Mouse (Mus musculus): ENCODE results near the gene Pou5f1. TPM values are rescaled to one million over a fixed set of nuclear protein-coding genes. Genes with fewer than 3 reads are reported as not detected.
"Not testable (repeated sequence)": the region's sequence is repeated elsewhere in the genome, so short reads cannot be mapped to it uniquely, and the experiment has no call there.

The Pou5f1 gene
- not detected in 2 replicates for polyA plus RNA-seq (2016; fragmentation: Nextera tagmentation; extraction: Ambion mirVana)

GRCm38 (mm10) chr17:35505776-35506175, at the start of gene Pou5f1:
Gene Pou5f1 (plus strand): TSS chr17:35506018.
- Histone ChIP-seq H3K4me2 (replicated peaks) (no peak within 1 kb of the TSS), H3K4me1 (peaks cover 9% of the 10 kb centered on the region), H3K4me3 (no peak within 1 kb of the TSS), H3K27ac (no peak within 1 kb of the TSS), H3K9ac (no peak within 1 kb of the TSS), H3K9me3 (no peaks in the 10 kb centered on the region), H3K27me3 (replicated peaks) (peaks cover 38% of the 10 kb centered on the region), H3K36me3 (no peaks in the 10 kb centered on the region)
- 36% methylated on average over 13 of the region's 13 CpGs for WGBS
- no peak for ATAC-seq (ENCODE audit: low FRiP score, low read depth)

- not testable (repeated sequence) for H3K9ac ChIP-seq; ATAC-seq (ENCODE audit: low FRiP score, low read depth); H3K9me3 ChIP-seq; H3K36me3 ChIP-seq; H3K27ac ChIP-seq; H3K27me3 ChIP-seq (replicated peaks); H3K4me1 ChIP-seq; H3K4me3 ChIP-seq; H3K4me2 ChIP-seq (replicated peaks)
- no CpG with 5 or more reads among the region's 1 CpGs for WGBS
These were observed 47.6 kb upstream of the Pou5f1 start for GRCm38 (mm10) chr17:35458247-35458646.

- not testable (repeated sequence) for H3K36me3 ChIP-seq; H3K4me3 ChIP-seq; H3K4me1 ChIP-seq; H3K27ac ChIP-seq; H3K9ac ChIP-seq; ATAC-seq (ENCODE audit: low FRiP score, low read depth); H3K27me3 ChIP-seq (replicated peaks); H3K9me3 ChIP-seq; H3K4me2 ChIP-seq (replicated peaks)
- no CpG with 5 or more reads among the region's 9 CpGs for WGBS
These were observed 45.1 kb upstream of the Pou5f1 start for GRCm38 (mm10) chr17:35460513-35461341.

GRCm38 (mm10) chr17:35465651-35466050, 40.2 kb upstream of the Pou5f1 start:
- 11% methylated on average over 8 of the region's 8 CpGs for WGBS
- not testable (repeated sequence) for H3K4me3 ChIP-seq; H3K9ac ChIP-seq; H3K4me2 ChIP-seq (replicated peaks); H3K9me3 ChIP-seq; H3K36me3 ChIP-seq; ATAC-seq (ENCODE audit: low FRiP score, low read depth); H3K27ac ChIP-seq
- H3K27me3 ChIP-seq (replicated peaks) = peaks cover 22% of the 10 kb centered on the region
- H3K4me1 ChIP-seq = peaks cover 11% of the 10 kb centered on the region

GRCm38 (mm10) chr17:35468936-35469335, 36.9 kb upstream of the Pou5f1 start:
- Histone ChIP-seq H3K27me3 (replicated peaks) (peaks cover 25% of the 10 kb centered on the region), H3K4me1 (peaks cover 12% of the 10 kb centered on the region)
- not testable (repeated sequence) for H3K27ac ChIP-seq; H3K9ac ChIP-seq; ATAC-seq (ENCODE audit: low FRiP score, low read depth); H3K36me3 ChIP-seq; H3K9me3 ChIP-seq; H3K4me2 ChIP-seq (replicated peaks); H3K4me3 ChIP-seq
- 74% methylated on average over 3 of the region's 3 CpGs for WGBS

GRCm38 (mm10) chr17:35469842-35470751, 35.7 kb upstream of the Pou5f1 start, which contains the start of gene H2-Q10:
Gene H2-Q10 (plus strand): TSS chr17:35470089.
- Histone ChIP-seq H3K27ac (no peak within 1 kb of the TSS), H3K4me2 (replicated peaks) (peak within 1 kb of the TSS; percentile 83), H3K9me3 (no peaks in the 10 kb centered on the region), H3K27me3 (replicated peaks) (peaks cover 25% of the 10 kb centered on the region), H3K36me3 (no peaks in the 10 kb centered on the region), H3K4me1 (peaks cover 12% of the 10 kb centered on the region), H3K9ac (0 out of 2 replicates have a peak within 1 kb of the TSS, but pooled peaks have one; percentile 42), H3K4me3 (peak within 1 kb of the TSS; percentile 45)
- 0 out of 2 replicates have a peak, but pooled peaks have one; percentile 33 for ATAC-seq (ENCODE audit: low FRiP score, low read depth)
- 1% methylated on average over 80 of the region's 80 CpGs for WGBS

GRCm38 (mm10) chr17:35484066-35484465, 21.8 kb upstream of the Pou5f1 start:
- Histone ChIP-seq H3K4me2 (replicated peaks) (no peak overlapping the region), H3K9ac (no peak overlapping the region), H3K9me3 (no peaks in the 10 kb centered on the region), H3K4me3 (no peak overlapping the region), H3K36me3 (no peaks in the 10 kb centered on the region), H3K27ac (no peak overlapping the region), H3K27me3 (replicated peaks) (no peaks in the 10 kb centered on the region), H3K4me1 (0 out of 2 replicates have a peak, but pooled peaks cover 3% of the 10 kb centered on the region)
- 2% methylated on average over 9 of the region's 9 CpGs for WGBS
- ATAC-seq (ENCODE audit: low FRiP score, low read depth) = no peak

GRCm38 (mm10) chr17:35485702-35486101, 20.1 kb upstream of the Pou5f1 start:
- H3K27me3 ChIP-seq (replicated peaks) = no peaks in the 10 kb centered on the region
- H3K4me3 ChIP-seq = no peak overlapping the region
- no peak overlapping the region for H3K27ac ChIP-seq
- peaks cover 6% of the 10 kb centered on the region; the same call in 1 of the 2 replicates for H3K4me1 ChIP-seq
- no peak overlapping the region for H3K4me2 ChIP-seq (replicated peaks)
- WGBS = 28% methylated on average over 4 of the region's 4 CpGs
- H3K9ac ChIP-seq = no peak overlapping the region
- H3K36me3 ChIP-seq = no peaks in the 10 kb centered on the region
- H3K9me3 ChIP-seq = no peaks in the 10 kb centered on the region
- ATAC-seq (ENCODE audit: low FRiP score, low read depth) = no peak

GRCm38 (mm10) chr17:35486726-35487125, 19.1 kb upstream of the Pou5f1 start:
- Histone ChIP-seq H3K9ac (no peak overlapping the region), H3K4me1 (peaks cover 6% of the 10 kb centered on the region; the same call in 1 of the 2 replicates), H3K27ac (no peak overlapping the region), H3K27me3 (replicated peaks) (no peaks in the 10 kb centered on the region), H3K36me3 (no peaks in the 10 kb centered on the region), H3K4me2 (replicated peaks) (no peak overlapping the region), H3K9me3 (no peaks in the 10 kb centered on the region), H3K4me3 (no peak overlapping the region)
- 59% methylated on average over 10 of the region's 10 CpGs for WGBS
- ATAC-seq (ENCODE audit: low FRiP score, low read depth) = no peak

- Histone ChIP-seq H3K27me3 (replicated peaks) (no peaks in the 10 kb centered on the region), H3K9me3 (no peaks in the 10 kb centered on the region), H3K27ac (no peak overlapping the region), H3K4me1 (peaks cover 6% of the 10 kb centered on the region; the same call in 1 of the 2 replicates), H3K4me2 (replicated peaks) (no peak overlapping the region), H3K9ac (no peak overlapping the region), H3K36me3 (no peaks in the 10 kb centered on the region), H3K4me3 (no peak overlapping the region)
- ATAC-seq (ENCODE audit: low FRiP score, low read depth) = no peak
- 95% methylated on average over 2 of the region's 2 CpGs for WGBS
These were observed 17.8 kb upstream of the Pou5f1 start for GRCm38 (mm10) chr17:35488041-35488440.

- Histone ChIP-seq H3K27me3 (replicated peaks) (no peaks in the 10 kb centered on the region), H3K4me3 (no peak overlapping the region), H3K36me3 (no peaks in the 10 kb centered on the region), H3K9me3 (no peaks in the 10 kb centered on the region), H3K27ac (no peak overlapping the region), H3K4me2 (replicated peaks) (no peak overlapping the region), H3K9ac (no peak overlapping the region), H3K4me1 (peaks cover 6% of the 10 kb centered on the region; the same call in 1 of the 2 replicates)
- ATAC-seq (ENCODE audit: low FRiP score, low read depth) = no peak
- 34% methylated on average over 5 of the region's 5 CpGs for WGBS
These were observed 15.5 kb upstream of the Pou5f1 start for GRCm38 (mm10) chr17:35490320-35490719.

- Histone ChIP-seq H3K9me3 (no peaks in the 10 kb centered on the region), H3K4me1 (no peaks in the 10 kb centered on the region), H3K4me3 (no peak overlapping the region), H3K4me2 (replicated peaks) (no peak overlapping the region), H3K9ac (no peak overlapping the region), H3K27ac (no peak overlapping the region), H3K36me3 (no peaks in the 10 kb centered on the region), H3K27me3 (replicated peaks) (no peaks in the 10 kb centered on the region)
- WGBS = 97% methylated on average over 7 of the region's 7 CpGs
- no peak for ATAC-seq (ENCODE audit: low FRiP score, low read depth)
These were observed 8.7 kb upstream of the Pou5f1 start for GRCm38 (mm10) chr17:35497124-35497523.
